Mouse (Mus musculus): Measurements from ENCODE around the gene Dnah14.

DNA sequence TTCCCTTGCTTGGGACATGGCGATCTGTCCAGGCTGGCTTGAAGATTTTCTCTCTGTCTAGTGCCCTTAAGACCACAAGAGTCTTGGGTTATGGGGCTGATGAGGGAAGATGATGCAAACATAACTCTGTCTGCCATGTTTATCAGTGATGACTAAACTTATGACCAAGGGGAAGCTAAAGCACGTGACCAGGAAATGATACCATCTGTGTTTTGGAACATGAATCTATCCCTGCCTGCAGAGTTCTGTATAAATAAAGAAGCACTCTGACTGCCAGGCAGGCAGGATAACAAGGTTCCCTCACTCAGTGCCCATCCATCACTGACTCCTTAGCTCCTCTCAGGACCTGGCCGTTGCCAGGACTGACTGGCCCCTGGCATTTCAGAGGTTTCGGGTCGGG is 157.2 kb downstream of the Dnah14 start:
- TF ChIP-seq CTCF (IDR thresholded peaks at IDR 0.05; ENCODE audit: borderline replicate concordance, extremely low read depth, insufficient read depth, insufficient read length): no peak
- TF ChIP-seq POLR2A (IDR thresholded peaks at IDR 0.05; ENCODE audit: borderline replicate concordance, extremely low read depth, insufficient read depth, insufficient read length, poor library complexity, severe bottlenecking): no peak
